Mouse (Mus musculus) embryonic facial prominence, embryonic 10.5 days (tissue): ENCODE measurements around the gene Mmp15. TPM values are rescaled to one million over a fixed set of nuclear protein-coding genes. Genes with fewer than 3 reads are reported as not detected.

ENCODE experiments used
- polyA plus RNA-seq: library from polyadenylated mRNA; unstranded; fragments of >200 nt; fragmentation: Nextera tagmentation; extraction: Ambion mirVana; gene quantifications from 2 replicates; pipeline ENCODE4 v1.2.1, GENCODE M21; 2016

Gene Mmp15
- polyA plus RNA-seq, 1 experiment from 2014 or later = 11.3 TPM

Other genes starting within 250 kb of the Mmp15 start
- 8.4 and 8.7 TPM in 2 replicates for gene Kifc3, start 149.5 kb upstream of the Mmp15 start, polyA plus RNA-seq
- gene Cngb1, start 45.7 kb upstream of the Mmp15 start, polyA plus RNA-seq = not detected in 2 replicates
- not detected in 2 replicates for gene Tepp, start 41.7 kb upstream of the Mmp15 start, polyA plus RNA-seq
- 11.5 and 12.4 TPM in 2 replicates for gene Zfp319, start 20.3 kb upstream of the Mmp15 start, polyA plus RNA-seq
- gene Usb1, start 20.0 kb upstream of the Mmp15 start, polyA plus RNA-seq = 42.2 and 47.0 TPM in 2 replicates
- gene Cfap20, start 82.6 kb downstream of the Mmp15 start, polyA plus RNA-seq = 141 and 148 TPM in 2 replicates
- 12.6 and 15.2 TPM in 2 replicates for gene Csnk2a2, start 137.8 kb downstream of the Mmp15 start, polyA plus RNA-seq
- 0.11 and 0.30 TPM in 2 replicates for gene Ccdc113, start 181.8 kb downstream of the Mmp15 start, polyA plus RNA-seq
- gene Prss54, start 224.1 kb downstream of the Mmp15 start, polyA plus RNA-seq = not detected in 2 replicates